Mouse (Mus musculus): ENCODE results near the gene Plbd2. TPM values are rescaled to one million over a fixed set of nuclear protein-coding genes. Genes with fewer than 3 reads are reported as not detected.

Plbd2 gene
- polyA plus RNA-seq, 1 experiment from 2014 or later, result 30.9 TPM

Other genes with a start within 250 kb of the Plbd2 start
- 27.6 and 28.1 TPM in 2 replicates for gene Lhx5, start 71.9 kb downstream of the Plbd2 start, polyA plus RNA-seq (2014; fragmentation: Nextera tagmentation; extraction: Ambion mirVana)
- gene Sdsl, start 30.8 kb downstream of the Plbd2 start, polyA plus RNA-seq (2014; fragmentation: Nextera tagmentation; extraction: Ambion mirVana), result 5.8 and 8.3 TPM in 2 replicates
- gene Sds, start 27.1 kb downstream of the Plbd2 start, polyA plus RNA-seq (2014; fragmentation: Nextera tagmentation; extraction: Ambion mirVana), result 0.29 TPM in 1 of 2 replicates, not detected in the other
- 0.95 and 2.1 TPM in 2 replicates for gene Slc8b1, start 7.5 kb upstream of the Plbd2 start, polyA plus RNA-seq (2014; fragmentation: Nextera tagmentation; extraction: Ambion mirVana)
- 14.8 and 18.5 TPM in 2 replicates for gene Tpcn1, start 85.0 kb upstream of the Plbd2 start, polyA plus RNA-seq (2014; fragmentation: Nextera tagmentation; extraction: Ambion mirVana)
- gene Iqcd, start 85.4 kb upstream of the Plbd2 start, polyA plus RNA-seq (2014; fragmentation: Nextera tagmentation; extraction: Ambion mirVana), result 0.62 and 1.3 TPM in 2 replicates
- 21.6 and 26.5 TPM in 2 replicates for gene Rita1, start 109.0 kb upstream of the Plbd2 start, polyA plus RNA-seq (2014; fragmentation: Nextera tagmentation; extraction: Ambion mirVana)
- gene Ddx54, start 109.1 kb upstream of the Plbd2 start, polyA plus RNA-seq (2014; fragmentation: Nextera tagmentation; extraction: Ambion mirVana), result 23.2 and 27.7 TPM in 2 replicates
- 0.46 TPM in 1 of 2 replicates, not detected in the other for gene Cfap73, start 130.6 kb upstream of the Plbd2 start, polyA plus RNA-seq (2014; fragmentation: Nextera tagmentation; extraction: Ambion mirVana)
- gene Rasal1, start 145.2 kb upstream of the Plbd2 start, polyA plus RNA-seq (2014; fragmentation: Nextera tagmentation; extraction: Ambion mirVana), result 0.13 and 0.33 TPM in 2 replicates
- 44.2 and 50.7 TPM in 2 replicates for gene Dtx1, start 208.3 kb upstream of the Plbd2 start, polyA plus RNA-seq (2014; fragmentation: Nextera tagmentation; extraction: Ambion mirVana)
- 0.22 TPM in 1 of 2 replicates, not detected in the other for gene Oas2, start 246.2 kb upstream of the Plbd2 start, polyA plus RNA-seq (2014; fragmentation: Nextera tagmentation; extraction: Ambion mirVana)

Measured in neural tube, embryonic 14.5 days (tissue).